Mouse (Mus musculus): ENCODE results near the gene Tmem53. TPM values are rescaled to one million over a fixed set of nuclear protein-coding genes. Genes with fewer than 3 reads are reported as not detected.
A peak's percentile ranks its signal among the peaks of the same experiment; 100 is the strongest.

Gene Tmem53
- polyA plus RNA-seq, 1 experiment from 2014 or later, result 16.5 TPM

GRCm38 (mm10) chr4:117231208-117231607 is 20.5 kb upstream of the Tmem53 start:
- Histone ChIP-seq H3K9me3 (replicated peaks; ENCODE audit: control insufficient read depth, low read length) (no peaks in the 10 kb centered on the region), H3K9ac (ENCODE audit: low read depth, low read length) (no peak overlapping the region), H3K4me2 (no peak overlapping the region), H3K36me3 (ENCODE audit: control insufficient read depth, insufficient read depth, low read length) (no peaks in the 10 kb centered on the region), H3K27ac (ENCODE audit: low read depth, low read length) (no peak overlapping the region), H3K4me3 (ENCODE audit: low read depth, low read length) (no peak overlapping the region), H3K4me1 (ENCODE audit: control insufficient read depth, insufficient read depth, low read length) (no peaks in the 10 kb centered on the region), H3K27me3 (ENCODE audit: control insufficient read depth, insufficient read depth, low read length) (no peaks in the 10 kb centered on the region)
- 82% methylated on average over 2 of the region's 2 CpGs for WGBS (ENCODE audit: insufficient replicate concordance)
- ATAC-seq (replicated peaks; ENCODE audit: insufficient number of reproducible peaks, low FRiP score, low TSS enrichment), result no peak

- Histone ChIP-seq H3K4me3 (ENCODE audit: low read depth, low read length) (no peak overlapping the region), H3K36me3 (ENCODE audit: control insufficient read depth, insufficient read depth, low read length) (no peaks in the 10 kb centered on the region), H3K4me2 (no peak overlapping the region), H3K9me3 (replicated peaks; ENCODE audit: control insufficient read depth, low read length) (no peaks in the 10 kb centered on the region), H3K27me3 (ENCODE audit: control insufficient read depth, insufficient read depth, low read length) (no peaks in the 10 kb centered on the region), H3K27ac (ENCODE audit: low read depth, low read length) (no peak overlapping the region), H3K4me1 (ENCODE audit: control insufficient read depth, insufficient read depth, low read length) (no peaks in the 10 kb centered on the region; the same call in 1 of the 2 replicates), H3K9ac (ENCODE audit: low read depth, low read length) (no peak overlapping the region)
- ATAC-seq (replicated peaks; ENCODE audit: insufficient number of reproducible peaks, low FRiP score, low TSS enrichment), result no peak
- 60% methylated on average over 7 of the region's 7 CpGs for WGBS (ENCODE audit: insufficient replicate concordance)
These were observed 17.5 kb upstream of the Tmem53 start for GRCm38 (mm10) chr4:117234166-117234741.

- ATAC-seq (replicated peaks; ENCODE audit: insufficient number of reproducible peaks, low FRiP score, low TSS enrichment), result no peak
- no peak overlapping the region for H3K9ac ChIP-seq (ENCODE audit: low read depth, low read length)
- H3K4me2 ChIP-seq, result no peak overlapping the region
- no peak overlapping the region for H3K4me3 ChIP-seq (ENCODE audit: low read depth, low read length)
- H3K36me3 ChIP-seq (ENCODE audit: control insufficient read depth, insufficient read depth, low read length), result no peaks in the 10 kb centered on the region
- H3K4me1 ChIP-seq (ENCODE audit: control insufficient read depth, insufficient read depth, low read length), result no peaks in the 10 kb centered on the region; the same call in 1 of the 2 replicates
- WGBS (ENCODE audit: insufficient replicate concordance), result 56% methylated on average over 4 of the region's 4 CpGs
- no peaks in the 10 kb centered on the region for H3K9me3 ChIP-seq (replicated peaks; ENCODE audit: control insufficient read depth, low read length)
- H3K27me3 ChIP-seq (ENCODE audit: control insufficient read depth, insufficient read depth, low read length), result no peaks in the 10 kb centered on the region
- H3K27ac ChIP-seq (ENCODE audit: low read depth, low read length), result no peak overlapping the region
These were observed 15.9 kb upstream of the Tmem53 start for GRCm38 (mm10) chr4:117235822-117236221.

GRCm38 (mm10) chr4:117239153-117239552 is 12.6 kb upstream of the Tmem53 start:
- no peaks in the 10 kb centered on the region for H3K36me3 ChIP-seq (ENCODE audit: control insufficient read depth, insufficient read depth, low read length)
- no peak overlapping the region for H3K9ac ChIP-seq (ENCODE audit: low read depth, low read length)
- no peak overlapping the region for H3K4me2 ChIP-seq
- H3K4me1 ChIP-seq (ENCODE audit: control insufficient read depth, insufficient read depth, low read length), result peaks cover 3% of the 10 kb centered on the region; the same call in 1 of the 2 replicates
- no peak overlapping the region for H3K4me3 ChIP-seq (ENCODE audit: low read depth, low read length)
- no peaks in the 10 kb centered on the region for H3K27me3 ChIP-seq (ENCODE audit: control insufficient read depth, insufficient read depth, low read length)
- no peaks in the 10 kb centered on the region for H3K9me3 ChIP-seq (replicated peaks; ENCODE audit: control insufficient read depth, low read length)
- no peak overlapping the region for H3K27ac ChIP-seq (ENCODE audit: low read depth, low read length)
- WGBS (ENCODE audit: insufficient replicate concordance), result 53% methylated on average over 2 of the region's 2 CpGs
- ATAC-seq (replicated peaks; ENCODE audit: insufficient number of reproducible peaks, low FRiP score, low TSS enrichment), result no peak

GRCm38 (mm10) chr4:117240867-117241266 is 10.9 kb upstream of the Tmem53 start:
- Histone ChIP-seq H3K4me1 (ENCODE audit: control insufficient read depth, insufficient read depth, low read length) (peaks cover 3% of the 10 kb centered on the region; the same call in 1 of the 2 replicates), H3K36me3 (ENCODE audit: control insufficient read depth, insufficient read depth, low read length) (no peaks in the 10 kb centered on the region), H3K27me3 (ENCODE audit: control insufficient read depth, insufficient read depth, low read length) (no peaks in the 10 kb centered on the region), H3K4me2 (no peak overlapping the region), H3K4me3 (ENCODE audit: low read depth, low read length) (no peak overlapping the region), H3K9ac (ENCODE audit: low read depth, low read length) (no peak overlapping the region), H3K9me3 (replicated peaks; ENCODE audit: control insufficient read depth, low read length) (no peaks in the 10 kb centered on the region), H3K27ac (ENCODE audit: low read depth, low read length) (no peak overlapping the region)
- 87% methylated on average over 6 of the region's 6 CpGs for WGBS (ENCODE audit: insufficient replicate concordance)
- ATAC-seq (replicated peaks; ENCODE audit: insufficient number of reproducible peaks, low FRiP score, low TSS enrichment), result no peak

GRCm38 (mm10) chr4:117250982-117251381 is 769 bp upstream of the Tmem53 start:
- peak overlapping the region; percentile 64 for H3K4me3 ChIP-seq (ENCODE audit: low read depth, low read length)
- H3K36me3 ChIP-seq (ENCODE audit: control insufficient read depth, insufficient read depth, low read length), result no peaks in the 10 kb centered on the region
- no peak overlapping the region for H3K27ac ChIP-seq (ENCODE audit: low read depth, low read length)
- no peak for ATAC-seq (replicated peaks; ENCODE audit: insufficient number of reproducible peaks, low FRiP score, low TSS enrichment)
- no peaks in the 10 kb centered on the region for H3K9me3 ChIP-seq (replicated peaks; ENCODE audit: control insufficient read depth, low read length)
- H3K9ac ChIP-seq (ENCODE audit: low read depth, low read length), result 0 out of 2 replicates have a peak overlapping the region, but pooled peaks have one; percentile 36
- peak overlapping the region; percentile 75 for H3K4me2 ChIP-seq
- H3K4me1 ChIP-seq (ENCODE audit: control insufficient read depth, insufficient read depth, low read length), result peaks cover 13% of the 10 kb centered on the region; the same call in 1 of the 2 replicates
- 76% methylated on average over 1 of the region's 1 CpGs for WGBS (ENCODE audit: insufficient replicate concordance)
- H3K27me3 ChIP-seq (ENCODE audit: control insufficient read depth, insufficient read depth, low read length), result no peaks in the 10 kb centered on the region

GRCm38 (mm10) chr4:117252351-117252750 is 600 bp downstream of the Tmem53 start:
- Histone ChIP-seq H3K27me3 (ENCODE audit: control insufficient read depth, insufficient read depth, low read length) (no peaks in the 10 kb centered on the region), H3K27ac (ENCODE audit: low read depth, low read length) (peak overlapping the region; percentile 78), H3K9me3 (replicated peaks; ENCODE audit: control insufficient read depth, low read length) (no peaks in the 10 kb centered on the region), H3K4me3 (ENCODE audit: low read depth, low read length) (peak overlapping the region; percentile 64), H3K9ac (ENCODE audit: low read depth, low read length) (peak overlapping the region; percentile 84), H3K36me3 (ENCODE audit: control insufficient read depth, insufficient read depth, low read length) (no peaks in the 10 kb centered on the region), H3K4me1 (ENCODE audit: control insufficient read depth, insufficient read depth, low read length) (peaks cover 13% of the 10 kb centered on the region; the same call in 1 of the 2 replicates), H3K4me2 (peak overlapping the region; percentile 75)
- no peak for ATAC-seq (replicated peaks; ENCODE audit: insufficient number of reproducible peaks, low FRiP score, low TSS enrichment)
- 34% methylated on average over 5 of the region's 5 CpGs for WGBS (ENCODE audit: insufficient replicate concordance)

GRCm38 (mm10) chr4:117252755-117253154 is 1.0 kb downstream of the Tmem53 start:
- peak overlapping the region; percentile 75 for H3K4me2 ChIP-seq
- H3K27ac ChIP-seq (ENCODE audit: low read depth, low read length), result no peak overlapping the region
- H3K4me3 ChIP-seq (ENCODE audit: low read depth, low read length), result no peak overlapping the region; the same call in 1 of the 2 replicates
- 85% methylated on average over 5 of the region's 5 CpGs for WGBS (ENCODE audit: insufficient replicate concordance)
- no peaks in the 10 kb centered on the region for H3K36me3 ChIP-seq (ENCODE audit: control insufficient read depth, insufficient read depth, low read length)
- ATAC-seq (replicated peaks; ENCODE audit: insufficient number of reproducible peaks, low FRiP score, low TSS enrichment), result no peak
- H3K27me3 ChIP-seq (ENCODE audit: control insufficient read depth, insufficient read depth, low read length), result no peaks in the 10 kb centered on the region
- H3K4me1 ChIP-seq (ENCODE audit: control insufficient read depth, insufficient read depth, low read length), result peaks cover 13% of the 10 kb centered on the region; the same call in 1 of the 2 replicates
- no peak overlapping the region for H3K9ac ChIP-seq (ENCODE audit: low read depth, low read length)
- H3K9me3 ChIP-seq (replicated peaks; ENCODE audit: control insufficient read depth, low read length), result no peaks in the 10 kb centered on the region

All from heart, embryonic 11.5 days (tissue).